Mouse (Mus musculus) forebrain, embryonic 10.5 days (tissue): Measurements from ENCODE around the gene Fbxo24. TPM values are rescaled to one million over a fixed set of nuclear protein-coding genes. Genes with fewer than 3 reads are reported as not detected.

Source experiments
- DNase-seq: peaks from one replicate; pipeline ENCODE4 v3.0.0-alpha.2; 2017; ENCODE audit warnings: low spot score; ENCODE audit errors: extremely low spot score
- H3K27ac ChIP-seq: fragments of 300-500 bp; sonication (generic); 2 replicates; pipeline ENCODE4 v1.5.1; 2016; ENCODE audit warnings: mild to moderate bottlenecking
- H3K27me3 ChIP-seq: fragments of 300-500 bp; sonication (generic); 2 replicates; pipeline ENCODE4 v1.6.1; 2016; ENCODE audit warnings: mild to moderate bottlenecking; ENCODE audit not compliant: poor library complexity, severe bottlenecking
- H3K36me3 ChIP-seq: fragments of 300-500 bp; sonication (generic); replicated peaks from 2 replicates; pipeline ENCODE4 v1.6.1; 2016; ENCODE audit warnings: mild to moderate bottlenecking, moderate library complexity
- H3K4me1 ChIP-seq: fragments of 300-500 bp; sonication (generic); 2 replicates; pipeline ENCODE4 v1.6.1; 2016
- H3K4me3 ChIP-seq: fragments of 300-500 bp; sonication (generic); 2 replicates; pipeline ENCODE4 v1.5.1; 2016; ENCODE audit warnings: mild to moderate bottlenecking, moderate library complexity
- H3K9me3 ChIP-seq: fragments of 300-500 bp; sonication (generic); 2 replicates; pipeline ENCODE4 v1.6.1; 2016; ENCODE audit warnings: mild to moderate bottlenecking, moderate library complexity
- WGBS: fragments of 180-500 bp; shearing (Covaris S2); methylation state at CpG from one replicate; pipeline ENCODE4 v1.1.7; 2016; 5-methylcytosine and 5-hydroxymethylcytosine counted together
- polyA plus RNA-seq: library from polyadenylated mRNA; unstranded; fragments of >200 nt; fragmentation: Nextera tagmentation; extraction: Ambion mirVana; gene quantifications from 2 replicates; pipeline ENCODE4 v1.2.1, GENCODE M21; 2016

The Fbxo24 gene
- polyA plus RNA-seq, 1 experiment from 2014 or later: 0.09 TPM

DNA sequence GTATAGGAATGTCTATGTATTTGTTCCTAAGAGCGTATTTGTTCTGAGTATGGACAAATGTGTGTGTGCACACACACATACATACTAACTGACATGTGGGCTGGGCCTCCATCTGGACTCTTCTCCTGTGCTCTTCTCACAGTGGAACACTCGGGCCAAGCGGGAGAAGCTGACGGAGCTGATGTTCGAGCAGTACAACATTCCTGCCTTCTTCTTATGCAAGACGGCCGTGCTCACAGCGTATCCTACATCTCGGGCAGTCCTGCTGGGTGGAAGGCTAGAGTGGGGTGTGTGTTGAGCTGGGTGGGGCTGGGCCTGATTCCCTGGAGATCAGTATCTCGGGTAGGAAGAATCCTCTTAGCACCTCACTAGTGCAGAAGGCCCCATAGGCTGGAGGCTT is 65.8 kb downstream of the Fbxo24 start:
- 79% methylated on average over 10 of the region's 10 CpGs for WGBS
- H3K4me1 ChIP-seq: no peaks in the 10 kb centered on the region
- DNase-seq: no peak

More for the DNA sequence above, 65.8 kb downstream of the Fbxo24 start:
- no peaks in the 10 kb centered on the region for H3K27me3 ChIP-seq
- H3K9me3 ChIP-seq: no peaks in the 10 kb centered on the region
- H3K4me3 ChIP-seq: no peak overlapping the region
- H3K36me3 ChIP-seq: no peaks in the 10 kb centered on the region
- H3K27ac ChIP-seq: no peak overlapping the region

Other genes with a start within 250 kb of the Fbxo24 start
- gene Zan, start 151.9 kb downstream of the Fbxo24 start, polyA plus RNA-seq: 0.10 and 0.12 TPM in 2 replicates
- 56.1 and 59.4 TPM in 2 replicates for gene Pop7, start 126.5 kb downstream of the Fbxo24 start, polyA plus RNA-seq
- 13.5 and 14.0 TPM in 2 replicates for gene Gigyf1, start 110.5 kb downstream of the Fbxo24 start, polyA plus RNA-seq
- gene Epo, start 95.8 kb downstream of the Fbxo24 start, polyA plus RNA-seq: 2.9 and 4.8 TPM in 2 replicates
- gene Gnb2, start 95.5 kb downstream of the Fbxo24 start, polyA plus RNA-seq: 287 and 288 TPM in 2 replicates
- gene Actl6b, start 75.5 kb downstream of the Fbxo24 start, polyA plus RNA-seq: 2.0 and 4.8 TPM in 2 replicates
- gene Tfr2, start 59.2 kb downstream of the Fbxo24 start, polyA plus RNA-seq: 1.3 and 2.5 TPM in 2 replicates
- gene Mospd3, start 27.9 kb downstream of the Fbxo24 start, polyA plus RNA-seq: 14.2 and 15.1 TPM in 2 replicates
- gene Pcolce, start 15.2 kb downstream of the Fbxo24 start, polyA plus RNA-seq: 61.7 and 62.5 TPM in 2 replicates
- gene Lrch4, start 119 bp upstream of the Fbxo24 start, polyA plus RNA-seq: 29.0 and 33.4 TPM in 2 replicates
- gene Gm20605, start 173 bp upstream of the Fbxo24 start, polyA plus RNA-seq: 11.7 and 14.0 TPM in 2 replicates
- gene Sap25, start 12.3 kb upstream of the Fbxo24 start, polyA plus RNA-seq: 7.3 and 9.8 TPM in 2 replicates
- gene Irs3, start 16.7 kb upstream of the Fbxo24 start, polyA plus RNA-seq: 0.31 and 0.42 TPM in 2 replicates
- gene Agfg2, start 55.7 kb upstream of the Fbxo24 start, polyA plus RNA-seq: 27.2 and 28.0 TPM in 2 replicates
- 2.9 and 5.1 TPM in 2 replicates for gene Nyap1, start 112.6 kb upstream of the Fbxo24 start, polyA plus RNA-seq
- 71.0 and 72.0 TPM in 2 replicates for gene Tsc22d4, start 116.7 kb upstream of the Fbxo24 start, polyA plus RNA-seq
- gene Ppp1r35, start 149.8 kb upstream of the Fbxo24 start, polyA plus RNA-seq: 47.5 and 49.2 TPM in 2 replicates
- 10.0 and 11.5 TPM in 2 replicates for gene Mepce, start 158.7 kb upstream of the Fbxo24 start, polyA plus RNA-seq
- 12.9 and 14.8 TPM in 2 replicates for gene Zcwpw1, start 158.8 kb upstream of the Fbxo24 start, polyA plus RNA-seq
- 0.43 and 0.58 TPM in 2 replicates for gene Pilra, start 207.3 kb upstream of the Fbxo24 start, polyA plus RNA-seq
- not detected in 2 replicates for gene Pilrb1, start 229.1 kb upstream of the Fbxo24 start, polyA plus RNA-seq
- not detected in 2 replicates for gene Pilrb2, start 242.8 kb upstream of the Fbxo24 start, polyA plus RNA-seq